Mouse (Mus musculus) macrophage (primary cell): Measurements from ENCODE around the gene Mst1. TPM values are rescaled to one million over a fixed set of nuclear protein-coding genes. Genes with fewer than 3 reads are reported as not detected.

Experiments used
- H3K27ac ChIP-seq: fragments of 350-480 bp; formaldehyde crosslinking; 2 replicates; pipeline ENCODE4 v1.9.0; 2021
- H3K36me3 ChIP-seq: fragments of 350-480 bp; formaldehyde crosslinking; 2 replicates; pipeline ENCODE4 v1.9.0; 2021; ENCODE audit errors: inconsistent target
- H3K4me3 ChIP-seq: fragments of 350-480 bp; formaldehyde crosslinking; 2 replicates; pipeline ENCODE4 v1.9.0; 2021; ENCODE audit errors: inconsistent target
- H3K79me2 ChIP-seq: fragments of 350-480 bp; formaldehyde crosslinking; 2 replicates; pipeline ENCODE4 v1.9.0; 2021; ENCODE audit errors: inconsistent target
- WGBS: methylation state at CpG from one replicate; pipeline ENCODE4 v1.1.7; 2026; ENCODE audit warnings: inconsistent platforms; ENCODE audit not compliant: missing documents; 5-methylcytosine and 5-hydroxymethylcytosine counted together
- polyA plus RNA-seq: library from polyadenylated mRNA; stranded (reverse); fragments of 250-400 nt; gene quantifications from 3 replicates; pipeline ENCODE4 v1.2.4, GENCODE M21; 2018; ENCODE audit warnings: inconsistent platforms

Gene Mst1
- polyA plus RNA-seq, 1 experiment from 2014 or later: 0.19 TPM

- Histone ChIP-seq H3K79me2 (peaks cover 20% of the 10 kb centered on the region), H3K4me3 (no peak within 1 kb of the TSS), H3K27ac (0 out of 2 replicates have a peak within 1 kb of the TSS, but pooled peaks have one; percentile 12), H3K36me3 (peaks cover 36% of the 10 kb centered on the region)
- 55% methylated on average over 20 of the region's 20 CpGs for WGBS
These were observed 27.2 kb upstream of the Mst1 start, which contains the start of gene Amigo3 for GRCm38 (mm10) chr9:108052885-108053664. Gene Amigo3 (plus strand): TSS chr9:108053159.

- WGBS: 94% methylated on average over 15 of the region's 15 CpGs
- H3K79me2 ChIP-seq: peaks cover 20% of the 10 kb centered on the region
- H3K27ac ChIP-seq: no peak overlapping the region
- H3K36me3 ChIP-seq: peaks cover 42% of the 10 kb centered on the region
- H3K4me3 ChIP-seq: no peak overlapping the region
These were observed 26.5 kb upstream of the Mst1 start for GRCm38 (mm10) chr9:108053665-108054225.

- H3K36me3 ChIP-seq: peaks cover 50% of the 10 kb centered on the region
- H3K4me3 ChIP-seq: no peak overlapping the region
- WGBS: 93% methylated on average over 22 of the region's 22 CpGs
- H3K79me2 ChIP-seq: peaks cover 17% of the 10 kb centered on the region
- no peak overlapping the region for H3K27ac ChIP-seq
These were observed 25.8 kb upstream of the Mst1 start for GRCm38 (mm10) chr9:108054331-108055040.

- Histone ChIP-seq H3K4me3 (no peak overlapping the region), H3K79me2 (peaks cover 12% of the 10 kb centered on the region; the same call in 1 of the 2 replicates), H3K27ac (no peak overlapping the region), H3K36me3 (peaks cover 56% of the 10 kb centered on the region)
- WGBS: 0% methylated on average over 1 of the region's 1 CpGs
These were observed 25.2 kb upstream of the Mst1 start for GRCm38 (mm10) chr9:108055061-108055460.

GRCm38 (mm10) chr9:108055661-108056237 is 24.5 kb upstream of the Mst1 start:
- no peak overlapping the region for H3K27ac ChIP-seq
- H3K79me2 ChIP-seq: peaks cover 5% of the 10 kb centered on the region; the same call in 1 of the 2 replicates
- no peak overlapping the region for H3K4me3 ChIP-seq
- 94% methylated on average over 6 of the region's 6 CpGs for WGBS
- peaks cover 58% of the 10 kb centered on the region for H3K36me3 ChIP-seq

GRCm38 (mm10) chr9:108056361-108057261 is 23.6 kb upstream of the Mst1 start:
- no peak overlapping the region for H3K4me3 ChIP-seq
- H3K27ac ChIP-seq: no peak overlapping the region
- no peaks in the 10 kb centered on the region; the same call in 1 of the 2 replicates for H3K79me2 ChIP-seq
- H3K36me3 ChIP-seq: peaks cover 50% of the 10 kb centered on the region; the same call in 1 of the 2 replicates
- WGBS: 94% methylated on average over 28 of the region's 28 CpGs

- no peaks in the 10 kb centered on the region for H3K79me2 ChIP-seq
- WGBS: 100% methylated on average over 5 of the region's 5 CpGs
- no peak overlapping the region for H3K4me3 ChIP-seq
- peaks cover 45% of the 10 kb centered on the region; the same call in 1 of the 2 replicates for H3K36me3 ChIP-seq
- H3K27ac ChIP-seq: no peak overlapping the region
These were observed 23.0 kb upstream of the Mst1 start for GRCm38 (mm10) chr9:108057262-108057562.

- H3K27ac ChIP-seq: no peak overlapping the region
- peaks cover 54% of the 10 kb centered on the region; the same call in 1 of the 2 replicates for H3K36me3 ChIP-seq
- H3K79me2 ChIP-seq: no peaks in the 10 kb centered on the region
- H3K4me3 ChIP-seq: no peak overlapping the region
- 100% methylated on average over 9 of the region's 9 CpGs for WGBS
These were observed 21.9 kb upstream of the Mst1 start for GRCm38 (mm10) chr9:108058291-108058690.

- H3K36me3 ChIP-seq: peaks cover 54% of the 10 kb centered on the region; the same call in 1 of the 2 replicates
- 89% methylated on average over 3 of the region's 3 CpGs for WGBS
- H3K79me2 ChIP-seq: no peaks in the 10 kb centered on the region
These were observed 18.1 kb upstream of the Mst1 start for GRCm38 (mm10) chr9:108062142-108062541.

GRCm38 (mm10) chr9:108063361-108063760 is 16.9 kb upstream of the Mst1 start:
- Histone ChIP-seq H3K79me2 (no peaks in the 10 kb centered on the region), H3K36me3 (peaks cover 43% of the 10 kb centered on the region; the same call in 1 of the 2 replicates), H3K27ac (no peak overlapping the region), H3K4me3 (no peak overlapping the region)
- WGBS: 92% methylated on average over 12 of the region's 12 CpGs

More at GRCm38 (mm10) chr9:108062142-108062541, 18.1 kb upstream of the Mst1 start:
- H3K4me3 ChIP-seq: no peak overlapping the region
- no peak overlapping the region for H3K27ac ChIP-seq

GRCm38 (mm10) chr9:108065491-108066011 is 14.7 kb upstream of the Mst1 start:
- WGBS: 70% methylated on average over 5 of the region's 5 CpGs
- H3K79me2 ChIP-seq: no peaks in the 10 kb centered on the region
- peaks cover 27% of the 10 kb centered on the region; the same call in 1 of the 2 replicates for H3K36me3 ChIP-seq
- no peak overlapping the region for H3K27ac ChIP-seq
- no peak overlapping the region for H3K4me3 ChIP-seq

- Histone ChIP-seq H3K79me2 (no peaks in the 10 kb centered on the region), H3K27ac (no peak overlapping the region), H3K36me3 (peaks cover 34% of the 10 kb centered on the region; the same call in 1 of the 2 replicates), H3K4me3 (no peak overlapping the region)
- 87% methylated on average over 6 of the region's 7 CpGs for WGBS
These were observed 13.0 kb upstream of the Mst1 start for GRCm38 (mm10) chr9:108067199-108067598.

- WGBS: 32% methylated on average over 8 of the region's 8 CpGs
- H3K27ac ChIP-seq: no peak overlapping the region
- no peak overlapping the region for H3K4me3 ChIP-seq
- H3K79me2 ChIP-seq: no peaks in the 10 kb centered on the region
- peaks cover 28% of the 10 kb centered on the region; the same call in 1 of the 2 replicates for H3K36me3 ChIP-seq
These were observed 12.3 kb upstream of the Mst1 start for GRCm38 (mm10) chr9:108067900-108068299.
